Mouse (Mus musculus): ENCODE results near the gene Cenpv. TPM values are rescaled to one million over a fixed set of nuclear protein-coding genes. Genes with fewer than 3 reads are reported as not detected.

Gene Cenpv
- polyA plus RNA-seq, 1 experiment from 2014 or later, result 19.6 TPM

DNA sequence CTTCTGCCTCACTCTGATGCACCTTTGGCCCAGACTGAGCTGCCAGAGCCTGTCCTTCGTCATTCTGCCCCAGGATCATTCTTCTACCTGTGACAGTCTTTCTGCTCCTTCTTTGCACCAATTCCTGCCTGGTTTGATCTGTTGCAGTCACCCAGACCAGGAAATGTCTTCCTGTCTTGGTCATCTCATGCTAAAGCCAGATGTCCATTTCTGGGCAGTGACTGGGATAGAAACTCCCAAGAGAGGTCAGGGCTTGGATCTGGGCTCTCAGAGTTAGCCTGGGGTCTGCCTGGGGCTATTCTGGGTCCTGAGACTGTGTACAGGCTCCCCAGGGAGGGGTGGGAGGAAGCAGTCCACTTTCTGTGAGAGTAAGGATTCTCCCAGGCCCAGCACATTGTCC lies 27.1 kb upstream of the Cenpv start:
- H3K9me3 ChIP-seq (replicated peaks), result no peaks in the 10 kb centered on the region
- H3K4me3 ChIP-seq (replicated peaks), result no peak overlapping the region
- no peak overlapping the region for H3K27ac ChIP-seq
- ATAC-seq (ENCODE audit: low read depth) (no peak), DNase-seq (no peak)
- H3K9ac ChIP-seq, result no peak overlapping the region
- peaks cover 5% of the 10 kb centered on the region; the same call in 1 of the 2 replicates for H3K27me3 ChIP-seq
- 46% methylated on average over 1 of the region's 1 CpGs for WGBS (ENCODE audit: insufficient replicate concordance)
- no peaks in the 10 kb centered on the region for H3K36me3 ChIP-seq
- no peak overlapping the region for H3K4me2 ChIP-seq
- H3K4me1 ChIP-seq (replicated peaks), result no peaks in the 10 kb centered on the region

- no peaks in the 10 kb centered on the region for H3K36me3 ChIP-seq
- ATAC-seq (ENCODE audit: low read depth), result no peak
- H3K4me3 ChIP-seq (replicated peaks), result no peak overlapping the region
- 30% methylated on average over 7 of the region's 7 CpGs for WGBS (ENCODE audit: insufficient replicate concordance)
- no peak overlapping the region for H3K9ac ChIP-seq
- peaks cover 3% of the 10 kb centered on the region for H3K4me1 ChIP-seq (replicated peaks)
- no peaks in the 10 kb centered on the region for H3K9me3 ChIP-seq (replicated peaks)
- no peak overlapping the region for H3K27ac ChIP-seq
- DNase-seq, result no peak
- H3K4me2 ChIP-seq, result no peak overlapping the region
- peaks cover 5% of the 10 kb centered on the region; the same call in 1 of the 2 replicates for H3K27me3 ChIP-seq
Measured at GRCm38 (mm10) chr11:62565747-62566146, 26.7 kb upstream of the Cenpv start.

- 77% methylated on average over 2 of the region's 2 CpGs for WGBS (ENCODE audit: insufficient replicate concordance)
- ATAC-seq (ENCODE audit: low read depth), result no peak
Measured at GRCm38 (mm10) chr11:62563590-62563989, 24.5 kb upstream of the Cenpv start.

DNA sequence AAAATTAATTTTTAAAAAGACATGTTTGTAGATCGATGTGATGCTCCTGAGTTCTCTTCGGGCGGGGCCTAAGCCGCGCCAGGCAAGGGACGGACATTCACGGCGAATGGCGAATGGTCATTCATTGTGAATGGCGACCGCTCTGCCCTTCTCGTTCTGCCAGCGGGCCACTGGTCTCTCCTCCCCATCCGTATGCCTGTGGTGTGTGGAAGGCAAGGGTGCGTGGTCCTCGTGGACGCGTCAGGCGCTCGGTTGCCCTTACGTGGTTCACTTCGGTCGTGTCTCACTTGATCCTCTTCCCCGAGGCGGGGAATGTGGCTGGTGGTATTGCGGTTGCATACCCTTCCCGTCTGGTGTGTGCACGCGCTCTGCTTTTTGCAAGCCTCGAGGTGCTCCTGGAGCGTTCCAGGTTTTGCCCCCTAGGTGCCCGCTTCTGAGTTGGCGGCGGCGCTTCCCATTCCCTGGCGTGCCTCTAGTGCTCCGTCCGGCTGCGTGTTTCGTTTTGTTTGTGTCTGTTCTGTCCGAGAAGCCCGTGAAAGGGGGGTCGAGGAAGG lies 21.5 kb upstream of the Cenpv start:
- Histone ChIP-seq H3K4me2 (peak overlapping the region; percentile 73), H3K36me3 (0 out of 2 replicates have a peak, but pooled peaks cover under 1% of the 10 kb centered on the region), H3K9me3 (replicated peaks) (no peaks in the 10 kb centered on the region), H3K9ac (peak overlapping the region; percentile 59), H3K4me3 (replicated peaks) (peak overlapping the region; percentile 52), H3K27ac (no peak overlapping the region), H3K4me1 (replicated peaks) (peaks cover 16% of the 10 kb centered on the region), H3K27me3 (no peaks in the 10 kb centered on the region)
- DNase-seq (no peak), ATAC-seq (ENCODE audit: low read depth) (no peak)
- 34% methylated on average over 43 of the region's 43 CpGs for WGBS (ENCODE audit: insufficient replicate concordance)

More at GRCm38 (mm10) chr11:62563590-62563989, 24.5 kb upstream of the Cenpv start:
- Histone ChIP-seq H3K27me3 (peaks cover 5% of the 10 kb centered on the region; the same call in 1 of the 2 replicates), H3K9me3 (replicated peaks) (no peaks in the 10 kb centered on the region), H3K27ac (no peak overlapping the region), H3K9ac (no peak overlapping the region), H3K36me3 (no peaks in the 10 kb centered on the region), H3K4me2 (no peak overlapping the region), H3K4me1 (replicated peaks) (peaks cover 16% of the 10 kb centered on the region), H3K4me3 (replicated peaks) (no peak overlapping the region)
- no peak for DNase-seq

GRCm38 (mm10) chr11:62558961-62559646 lies 20.0 kb upstream of the Cenpv start:
- no peak overlapping the region for H3K27ac ChIP-seq
- WGBS (ENCODE audit: insufficient replicate concordance), result 37% methylated on average over 6 of the region's 6 CpGs
- H3K9me3 ChIP-seq (replicated peaks), result no peaks in the 10 kb centered on the region
- DNase-seq (no peak), ATAC-seq (ENCODE audit: low read depth) (peak; percentile 29; the same call in 1 of the 2 replicates)
- no peak overlapping the region for H3K9ac ChIP-seq
- no peak overlapping the region for H3K4me2 ChIP-seq
- H3K36me3 ChIP-seq, result peaks cover 15% of the 10 kb centered on the region
- no peaks in the 10 kb centered on the region for H3K27me3 ChIP-seq
- no peak overlapping the region for H3K4me3 ChIP-seq (replicated peaks)
- peaks cover 30% of the 10 kb centered on the region for H3K4me1 ChIP-seq (replicated peaks)

DNA sequence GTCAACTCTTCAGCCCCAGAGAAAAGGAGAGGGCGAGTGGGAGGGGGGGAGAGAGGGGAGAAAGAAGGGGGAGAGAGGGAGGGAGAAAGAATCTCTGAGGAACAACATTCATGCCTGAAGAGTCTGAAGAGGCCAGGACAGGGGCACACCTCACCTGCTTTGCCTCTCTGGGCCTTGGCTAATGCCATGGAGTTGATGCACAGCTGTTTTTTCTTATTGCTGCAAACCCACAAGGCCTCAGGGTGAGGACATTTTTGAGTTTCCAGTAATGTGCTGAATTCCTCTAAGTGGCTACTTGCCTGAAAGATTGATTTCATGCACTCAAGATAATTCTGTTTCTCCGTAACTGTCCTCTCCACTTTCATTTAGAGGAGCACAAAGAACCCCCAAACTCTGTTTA lies 19.1 kb upstream of the Cenpv start:
- no peak overlapping the region for H3K4me2 ChIP-seq
- peaks cover 24% of the 10 kb centered on the region for H3K36me3 ChIP-seq
- H3K27me3 ChIP-seq, result no peaks in the 10 kb centered on the region
- WGBS (ENCODE audit: insufficient replicate concordance), result 61% methylated on average over 2 of the region's 2 CpGs
- H3K27ac ChIP-seq, result no peak overlapping the region
- H3K9me3 ChIP-seq (replicated peaks), result no peaks in the 10 kb centered on the region
- no peak for ATAC-seq (ENCODE audit: low read depth)
- H3K9ac ChIP-seq, result no peak overlapping the region
- peaks cover 39% of the 10 kb centered on the region for H3K4me1 ChIP-seq (replicated peaks)
- no peak for DNase-seq
- H3K4me3 ChIP-seq (replicated peaks), result no peak overlapping the region

- Histone ChIP-seq H3K4me3 (replicated peaks) (no peak overlapping the region), H3K9me3 (replicated peaks) (no peaks in the 10 kb centered on the region), H3K27me3 (no peaks in the 10 kb centered on the region), H3K9ac (no peak overlapping the region), H3K36me3 (peaks cover 29% of the 10 kb centered on the region), H3K4me1 (replicated peaks) (peaks cover 41% of the 10 kb centered on the region), H3K27ac (no peak overlapping the region), H3K4me2 (no peak overlapping the region)
- WGBS (ENCODE audit: insufficient replicate concordance), result 63% methylated on average over 5 of the region's 5 CpGs
- peak; percentile 25; the same call in 1 of the 2 replicates for ATAC-seq (ENCODE audit: low read depth)
- DNase-seq, result no peak
Measured at GRCm38 (mm10) chr11:62557205-62557604, 18.1 kb upstream of the Cenpv start.

GRCm38 (mm10) chr11:62555896-62556412 lies 16.9 kb upstream of the Cenpv start:
- Histone ChIP-seq H3K9ac (no peak overlapping the region), H3K4me2 (no peak overlapping the region), H3K4me1 (replicated peaks) (peaks cover 41% of the 10 kb centered on the region), H3K9me3 (replicated peaks) (no peaks in the 10 kb centered on the region), H3K27me3 (no peaks in the 10 kb centered on the region), H3K4me3 (replicated peaks) (no peak overlapping the region), H3K36me3 (peaks cover 29% of the 10 kb centered on the region), H3K27ac (0 out of 2 replicates have a peak overlapping the region, but pooled peaks have one; percentile 45)
- DNase-seq, result no peak
- no peak for ATAC-seq (ENCODE audit: low read depth)

DNA sequence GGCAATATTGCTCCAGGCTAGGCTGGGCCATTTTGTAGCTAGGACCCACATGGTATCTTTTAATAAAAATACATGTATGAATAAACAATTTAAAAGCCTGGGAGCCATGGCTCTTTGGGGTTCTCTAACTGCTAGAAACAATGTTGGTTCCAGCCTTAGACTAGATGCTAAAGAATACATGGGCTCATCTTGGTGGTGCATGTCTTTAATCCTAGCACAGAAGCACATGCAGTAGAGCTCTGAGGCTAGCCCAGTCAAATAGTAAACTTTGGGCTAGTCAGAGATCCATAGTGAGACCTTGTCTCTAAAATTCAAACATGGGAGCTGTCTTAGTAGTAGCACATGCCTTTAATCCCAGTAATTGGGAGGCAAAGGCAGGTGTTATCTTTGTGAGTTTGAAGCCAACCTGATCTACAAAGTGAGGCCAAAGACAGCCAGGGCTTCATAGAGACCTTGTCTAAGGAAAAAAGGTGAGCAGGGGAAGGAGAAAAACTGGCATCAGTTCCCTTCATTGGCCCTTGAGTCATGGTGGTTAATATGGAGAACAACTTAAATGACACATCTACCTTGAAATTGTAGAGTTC lies 16.0 kb upstream of the Cenpv start:
- Histone ChIP-seq H3K36me3 (peaks cover 29% of the 10 kb centered on the region), H3K9ac (peak overlapping the region; percentile 70; the same call in 1 of the 2 replicates), H3K27ac (peak overlapping the region; percentile 45), H3K9me3 (replicated peaks) (no peaks in the 10 kb centered on the region), H3K27me3 (no peaks in the 10 kb centered on the region), H3K4me3 (replicated peaks) (peak overlapping the region; percentile 67), H3K4me2 (peak overlapping the region; percentile 82), H3K4me1 (replicated peaks) (peaks cover 38% of the 10 kb centered on the region)
- DNase-seq, result no peak
- ATAC-seq (ENCODE audit: low read depth), result no peak

- 72% methylated on average over 5 of the region's 5 CpGs for WGBS (ENCODE audit: insufficient replicate concordance)
- H3K4me2 ChIP-seq, result peak overlapping the region; percentile 82
- H3K4me1 ChIP-seq (replicated peaks), result peaks cover 42% of the 10 kb centered on the region
- no peak for ATAC-seq (ENCODE audit: low read depth)
- peak overlapping the region; percentile 45; the same call in 1 of the 2 replicates for H3K27ac ChIP-seq
- peaks cover 29% of the 10 kb centered on the region for H3K36me3 ChIP-seq
- no peaks in the 10 kb centered on the region for H3K9me3 ChIP-seq (replicated peaks)
- H3K4me3 ChIP-seq (replicated peaks), result peak overlapping the region; percentile 67
- no peaks in the 10 kb centered on the region for H3K27me3 ChIP-seq
- H3K9ac ChIP-seq, result peak overlapping the region; percentile 70
- DNase-seq, result no peak
Measured at GRCm38 (mm10) chr11:62554163-62554855, 15.2 kb upstream of the Cenpv start.

DNA sequence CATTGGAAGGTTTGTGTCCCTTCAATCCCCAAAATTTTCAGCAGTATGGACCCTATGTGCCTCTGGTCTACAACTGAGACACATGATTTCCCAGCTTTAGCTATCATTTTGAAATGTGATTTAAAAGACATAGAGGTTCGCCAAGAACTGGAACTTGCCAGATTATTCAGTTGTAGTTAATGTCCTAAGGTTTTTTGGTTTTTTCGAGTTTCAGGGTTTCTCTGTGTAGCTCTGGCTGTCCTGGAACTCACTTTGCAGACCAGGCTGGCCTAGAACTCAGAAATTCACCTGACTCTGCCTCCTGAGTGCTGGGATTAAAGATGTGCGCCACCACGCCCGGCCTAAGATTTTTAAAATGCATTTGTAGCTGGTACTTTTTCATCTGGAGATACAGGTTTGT lies 14.6 kb upstream of the Cenpv start:
- no peak for ATAC-seq (ENCODE audit: low read depth)
- no peak for DNase-seq
- peaks cover 42% of the 10 kb centered on the region for H3K4me1 ChIP-seq (replicated peaks)
- H3K4me3 ChIP-seq (replicated peaks), result peak overlapping the region; percentile 67
- 75% methylated on average over 5 of the region's 5 CpGs for WGBS (ENCODE audit: insufficient replicate concordance)
- H3K27ac ChIP-seq, result no peak overlapping the region; the same call in 1 of the 2 replicates
- no peaks in the 10 kb centered on the region for H3K9me3 ChIP-seq (replicated peaks)
- H3K36me3 ChIP-seq, result peaks cover 29% of the 10 kb centered on the region
- H3K27me3 ChIP-seq, result no peaks in the 10 kb centered on the region
- H3K4me2 ChIP-seq, result peak overlapping the region; percentile 82
- H3K9ac ChIP-seq, result peak overlapping the region; percentile 70

Data from liver, embryonic 13.5 days (tissue).